Mouse (Mus musculus) ES-E14 (cell line): Measurements from ENCODE around the gene Cd8b1.

Experiments used
- CHD2 ChIP-seq: IDR thresholded peaks from 2 replicates; pipeline ENCODE4 v1.6.1; 2014; ENCODE audit warnings: mild to moderate bottlenecking, low read depth, low read length, inconsistent platforms
- HCFC1 ChIP-seq: IDR thresholded peaks from 2 replicates; pipeline ENCODE4 v1.6.1; 2012; ENCODE audit warnings: low read length, inconsistent platforms, borderline replicate concordance; ENCODE audit not compliant: insufficient read depth
- MAFK ChIP-seq: IDR thresholded peaks from 2 replicates; pipeline ENCODE4 v1.6.1; 2014; ENCODE audit warnings: mild to moderate bottlenecking, low read depth, low read length, inconsistent platforms; ENCODE audit not compliant: insufficient read depth
- ZC3H11A ChIP-seq: IDR thresholded peaks from 2 replicates; pipeline ENCODE4 v1.6.1; 2012; ENCODE audit warnings: low read depth, mild to moderate bottlenecking, inconsistent platforms, low read length, borderline replicate concordance
- ZNF384 ChIP-seq: IDR thresholded peaks from 2 replicates; pipeline ENCODE4 v1.6.1; 2012; ENCODE audit warnings: low read depth, low read length, inconsistent platforms

GRCm38 (mm10) chr6:71279418-71279817 is 43.2 kb upstream of the Cd8b1 start:
- TF ChIP-seq ZC3H11A (no peak), CHD2 (no peak), HCFC1 (no peak), ZNF384 (no peak), MAFK (no peak)
